Mouse (Mus musculus) liver, embryonic 14.5 days (tissue): Measurements from ENCODE around the gene Vinac1. TPM values are rescaled to one million over a fixed set of nuclear protein-coding genes. Genes with fewer than 3 reads are reported as not detected.
A peak's percentile ranks its signal among the peaks of the same experiment; 100 is the strongest.

Experiments
- ATAC-seq: fragments of 200-750 bp; cut with Nextera tagmentation; 2 replicates; pipeline ENCODE4 v1.8.0; 2017; ENCODE audit warnings: moderate number of reproducible peaks, mild to moderate bottlenecking, moderate library complexity; ENCODE audit not compliant: insufficient read depth
- DNase-seq, 3 experiments: peaks; one replicate each; pipeline ENCODE4 v3.0.0-alpha.2; 2012 to 2013; ENCODE audit warnings: low read depth in 3 of 3, low spot score in 3 of 3
- H3K27ac ChIP-seq: fragments of 300-500 bp; sonication (generic); 2 replicates; pipeline ENCODE4 v1.5.1; 2014; ENCODE audit warnings: moderate library complexity, mild to moderate bottlenecking, control low read depth, inconsistent platforms
- H3K27me3 ChIP-seq: fragments of 300-500 bp; sonication (generic); 2 replicates; pipeline ENCODE4 v1.6.1; 2014; ENCODE audit warnings: mild to moderate bottlenecking, low read length, moderate library complexity; ENCODE audit not compliant: control insufficient read depth, insufficient read depth
- H3K36me3 ChIP-seq: fragments of 300-500 bp; sonication (generic); replicated peaks from 2 replicates; pipeline ENCODE4 v1.6.1; 2014; ENCODE audit warnings: low read depth; ENCODE audit not compliant: control insufficient read depth, insufficient read depth
- H3K4me1 ChIP-seq, 2 experiments: fragments of 200-500 bp in 1 of 2; fragments of 300-500 bp in 1 of 2; sonication (generic) in 1 of 2; replicated peaks; 2 replicates each; pipeline ENCODE4 v1.6.1; 2012 to 2014; ENCODE audit warnings: antibody characterized with exemption in 1 of 2, inconsistent platforms in 1 of 2, low read length in 1 of 2; ENCODE audit not compliant: control insufficient read depth in 2 of 2, insufficient read depth in 2 of 2
- H3K4me2 ChIP-seq: fragments of 300-500 bp; sonication (generic); 2 replicates; pipeline ENCODE4 v1.6.1; 2014; ENCODE audit warnings: low read depth, mild to moderate bottlenecking, control low read depth, moderate library complexity
- H3K4me3 ChIP-seq, 2 experiments: fragments of 200-500 bp in 1 of 2; fragments of 300-500 bp in 1 of 2; sonication (generic) in 1 of 2; 2 replicates each; pipeline ENCODE4 v1.5.1; 2012 to 2014; ENCODE audit warnings: low read depth in 2 of 2, low read length in 2 of 2, mild to moderate bottlenecking in 2 of 2, control low read depth in 1 of 2, inconsistent platforms in 1 of 2, moderate library complexity in 1 of 2; ENCODE audit not compliant: insufficient read depth in 1 of 2
- H3K9ac ChIP-seq: fragments of 300-500 bp; sonication (generic); replicated peaks from 2 replicates; pipeline ENCODE4 v1.6.1; 2014; ENCODE audit warnings: mild to moderate bottlenecking, control low read depth, moderate library complexity
- H3K9me3 ChIP-seq: fragments of 300-500 bp; sonication (generic); 2 replicates; pipeline ENCODE4 v1.6.1; 2016; ENCODE audit warnings: low read length, mixed read lengths; ENCODE audit not compliant: control insufficient read depth
- CTCF ChIP-seq: IDR thresholded peaks from 2 replicates; pipeline ENCODE4 v1.5.1; 2016; ENCODE audit warnings: antibody characterized with exemption, low read depth, control low read depth
- EP300 ChIP-seq: IDR thresholded peaks from 2 replicates; pipeline ENCODE4 v1.6.1; 2016; ENCODE audit warnings: antibody characterized with exemption, low read depth
- WGBS: fragments of 180-500 bp; shearing (Covaris S2); extraction: QIAGEN DNeasy Blood & Tissue Kit; methylation state at CpG from one replicate; pipeline ENCODE4 v1.1.7; 2014; ENCODE audit not compliant: insufficient replicate concordance; 5-methylcytosine and 5-hydroxymethylcytosine counted together
- polyA plus RNA-seq, 2 experiments: library from polyadenylated mRNA; depleted of rRNA in 1 of 2; stranded (reverse) in 1 of 2; unstranded in 1 of 2; fragments of >200 nt; fragmentation: Nextera tagmentation in 1 of 2; extraction: Ambion mirVana in 1 of 2; gene quantifications; 2 replicates each; pipeline versions ENCODE4 v1.2.1 to v1.2.3; 2012 to 2014

The Vinac1 gene
- polyA plus RNA-seq, 2 experiments: 0.01 to 0.04 TPM

GRCm38 (mm10) chr2:129084959-129085358 lies 37.0 kb upstream of the Vinac1 start:
- no peak overlapping the region for H3K27ac ChIP-seq
- no peaks in the 10 kb centered on the region for H3K27me3 ChIP-seq
- H3K9ac ChIP-seq: no peak overlapping the region
- ATAC-seq: no peak
- H3K4me1 ChIP-seq: peaks cover 0 to 5% of the 10 kb centered on the region in 2 experiments; a peak in 1 of 4 replicates
- H3K9me3 ChIP-seq: no peaks in the 10 kb centered on the region
- H3K4me2 ChIP-seq: no peak overlapping the region
- no peak overlapping the region for H3K4me3 ChIP-seq
- peak in 1 of 3 experiments; percentile 19 for DNase-seq
- TF ChIP-seq CTCF (peak; percentile 84), EP300 (no peak)
- H3K36me3 ChIP-seq: no peaks in the 10 kb centered on the region
- WGBS: 42% methylated on average over 2 of the region's 2 CpGs

- DNase-seq (no peak), ATAC-seq (no peak)
- H3K4me2 ChIP-seq: no peak overlapping the region
- no peak overlapping the region for H3K27ac ChIP-seq
- TF ChIP-seq CTCF (no peak), EP300 (no peak)
- H3K27me3 ChIP-seq: no peaks in the 10 kb centered on the region
- peaks cover 0 to 5% of the 10 kb centered on the region in 2 experiments; a peak in 1 of 4 replicates for H3K4me1 ChIP-seq
- no peak overlapping the region for H3K4me3 ChIP-seq
- no peaks in the 10 kb centered on the region for H3K36me3 ChIP-seq
- no peaks in the 10 kb centered on the region for H3K9me3 ChIP-seq
- H3K9ac ChIP-seq: no peak overlapping the region
- 75% methylated on average over 5 of the region's 5 CpGs for WGBS
Measured at GRCm38 (mm10) chr2:129083514-129083913, 35.5 kb upstream of the Vinac1 start.

GRCm38 (mm10) chr2:129081097-129081496 lies 33.1 kb upstream of the Vinac1 start:
- Histone ChIP-seq H3K4me1 (no peaks in the 10 kb centered on the region), H3K27me3 (no peaks in the 10 kb centered on the region), H3K36me3 (no peaks in the 10 kb centered on the region), H3K9me3 (no peaks in the 10 kb centered on the region), H3K4me3 (no peak overlapping the region), H3K27ac (no peak overlapping the region), H3K4me2 (no peak overlapping the region), H3K9ac (no peak overlapping the region)
- no peak for TF ChIP-seq EP300
- peak; percentile 44; the same call in 1 of the 2 replicates for TF ChIP-seq CTCF
- DNase-seq (no peak), ATAC-seq (no peak)
- WGBS: 58% methylated on average over 13 of the region's 13 CpGs

DNA sequence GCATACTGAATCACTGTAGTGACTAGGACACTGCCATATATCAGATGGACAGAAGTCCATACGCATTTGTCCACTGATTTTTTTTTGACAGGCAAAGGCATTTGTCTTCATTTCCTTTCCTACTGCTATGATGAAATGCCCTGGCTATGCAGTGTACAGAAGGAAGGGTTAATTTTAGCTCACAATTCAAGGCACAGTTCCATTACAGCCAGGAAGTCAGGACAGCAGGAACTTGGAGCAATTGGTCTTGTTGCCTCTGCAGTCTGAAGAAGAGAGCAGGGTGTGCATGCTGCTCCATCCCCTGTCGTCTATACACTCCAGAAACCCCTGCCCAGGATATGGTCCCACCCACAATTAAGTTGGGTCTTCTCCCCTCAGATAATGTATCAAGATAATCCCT lies 31.2 kb upstream of the Vinac1 start:
- WGBS: 51% methylated on average over 2 of the region's 2 CpGs
- ATAC-seq (no peak), DNase-seq (no peak)
- Histone ChIP-seq H3K27ac (no peak overlapping the region), H3K36me3 (no peaks in the 10 kb centered on the region), H3K9me3 (no peaks in the 10 kb centered on the region), H3K27me3 (no peaks in the 10 kb centered on the region), H3K4me3 (no peak overlapping the region), H3K4me2 (no peak overlapping the region), H3K4me1 (no peaks in the 10 kb centered on the region), H3K9ac (no peak overlapping the region)
- TF ChIP-seq EP300 (no peak), CTCF (no peak)

DNA sequence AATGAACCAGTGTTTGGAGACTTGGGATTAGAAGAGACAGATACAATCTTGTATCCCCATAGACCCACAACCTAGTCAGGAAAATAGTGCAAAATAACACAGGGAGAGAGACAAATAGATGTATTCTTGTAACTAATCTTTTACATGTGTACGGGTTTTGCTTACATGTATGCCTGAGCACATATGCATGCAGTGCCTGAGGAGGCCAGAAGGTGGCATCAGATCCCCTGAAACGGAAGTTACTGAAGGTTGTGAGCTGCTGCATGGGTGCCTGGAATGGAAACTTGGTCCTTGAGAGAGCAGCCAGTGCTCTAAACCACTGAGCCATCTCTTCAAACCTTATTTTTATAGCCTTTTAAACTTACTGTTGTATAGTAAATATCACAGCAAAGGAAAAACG lies 30.3 kb upstream of the Vinac1 start:
- Histone ChIP-seq H3K4me1 (no peaks in the 10 kb centered on the region), H3K9me3 (no peaks in the 10 kb centered on the region), H3K27ac (no peak overlapping the region), H3K4me3 (no peak overlapping the region), H3K36me3 (no peaks in the 10 kb centered on the region), H3K4me2 (no peak overlapping the region), H3K9ac (no peak overlapping the region), H3K27me3 (no peaks in the 10 kb centered on the region)
- no peak for DNase-seq
- WGBS: 69% methylated on average over 3 of the region's 3 CpGs
- no peak; the same call in 1 of the 2 replicates for ATAC-seq
- no peak for TF ChIP-seq EP300
- TF ChIP-seq CTCF: peak; percentile 82
